Mouse (Mus musculus) liver, embryonic 14.5 days (tissue): Measurements from ENCODE around the gene Mark4. TPM values are rescaled to one million over a fixed set of nuclear protein-coding genes. Genes with fewer than 3 reads are reported as not detected.

Experiments used
- ATAC-seq: fragments of 200-750 bp; cut with Nextera tagmentation; 2 replicates; pipeline ENCODE4 v1.8.0; 2017; ENCODE audit warnings: moderate number of reproducible peaks, mild to moderate bottlenecking, moderate library complexity; ENCODE audit not compliant: insufficient read depth
- DNase-seq, 3 experiments: peaks; one replicate each; pipeline ENCODE4 v3.0.0-alpha.2; 2012 to 2013; ENCODE audit warnings: low read depth in 3 of 3, low spot score in 3 of 3
- H3K27ac ChIP-seq: fragments of 300-500 bp; sonication (generic); 2 replicates; pipeline ENCODE4 v1.5.1; 2014; ENCODE audit warnings: moderate library complexity, mild to moderate bottlenecking, control low read depth, inconsistent platforms
- H3K27me3 ChIP-seq: fragments of 300-500 bp; sonication (generic); 2 replicates; pipeline ENCODE4 v1.6.1; 2014; ENCODE audit warnings: mild to moderate bottlenecking, low read length, moderate library complexity; ENCODE audit not compliant: control insufficient read depth, insufficient read depth
- H3K36me3 ChIP-seq: fragments of 300-500 bp; sonication (generic); replicated peaks from 2 replicates; pipeline ENCODE4 v1.6.1; 2014; ENCODE audit warnings: low read depth; ENCODE audit not compliant: control insufficient read depth, insufficient read depth
- H3K4me1 ChIP-seq, 2 experiments: fragments of 200-500 bp in 1 of 2; fragments of 300-500 bp in 1 of 2; sonication (generic) in 1 of 2; replicated peaks; 2 replicates each; pipeline ENCODE4 v1.6.1; 2012 to 2014; ENCODE audit warnings: antibody characterized with exemption in 1 of 2, inconsistent platforms in 1 of 2, low read length in 1 of 2; ENCODE audit not compliant: control insufficient read depth in 2 of 2, insufficient read depth in 2 of 2
- H3K4me2 ChIP-seq: fragments of 300-500 bp; sonication (generic); 2 replicates; pipeline ENCODE4 v1.6.1; 2014; ENCODE audit warnings: low read depth, mild to moderate bottlenecking, control low read depth, moderate library complexity
- H3K4me3 ChIP-seq, 2 experiments: fragments of 200-500 bp in 1 of 2; fragments of 300-500 bp in 1 of 2; sonication (generic) in 1 of 2; 2 replicates each; pipeline ENCODE4 v1.5.1; 2012 to 2014; ENCODE audit warnings: low read depth in 2 of 2, low read length in 2 of 2, mild to moderate bottlenecking in 2 of 2, control low read depth in 1 of 2, inconsistent platforms in 1 of 2, moderate library complexity in 1 of 2; ENCODE audit not compliant: insufficient read depth in 1 of 2
- H3K9ac ChIP-seq: fragments of 300-500 bp; sonication (generic); replicated peaks from 2 replicates; pipeline ENCODE4 v1.6.1; 2014; ENCODE audit warnings: mild to moderate bottlenecking, control low read depth, moderate library complexity
- H3K9me3 ChIP-seq: fragments of 300-500 bp; sonication (generic); 2 replicates; pipeline ENCODE4 v1.6.1; 2016; ENCODE audit warnings: low read length, mixed read lengths; ENCODE audit not compliant: control insufficient read depth
- CTCF ChIP-seq: IDR thresholded peaks from 2 replicates; pipeline ENCODE4 v1.5.1; 2016; ENCODE audit warnings: antibody characterized with exemption, low read depth, control low read depth
- EP300 ChIP-seq: IDR thresholded peaks from 2 replicates; pipeline ENCODE4 v1.6.1; 2016; ENCODE audit warnings: antibody characterized with exemption, low read depth
- WGBS: fragments of 180-500 bp; shearing (Covaris S2); extraction: QIAGEN DNeasy Blood & Tissue Kit; methylation state at CpG from one replicate; pipeline ENCODE4 v1.1.7; 2014; ENCODE audit not compliant: insufficient replicate concordance; 5-methylcytosine and 5-hydroxymethylcytosine counted together
- polyA plus RNA-seq, 2 experiments: library from polyadenylated mRNA; depleted of rRNA in 1 of 2; stranded (reverse) in 1 of 2; unstranded in 1 of 2; fragments of >200 nt; fragmentation: Nextera tagmentation in 1 of 2; extraction: Ambion mirVana in 1 of 2; gene quantifications; 2 replicates each; pipeline versions ENCODE4 v1.2.1 to v1.2.3; 2012 to 2014

Mark4 gene
- polyA plus RNA-seq, 2 experiments: 0.80 to 2.5 TPM

DNA sequence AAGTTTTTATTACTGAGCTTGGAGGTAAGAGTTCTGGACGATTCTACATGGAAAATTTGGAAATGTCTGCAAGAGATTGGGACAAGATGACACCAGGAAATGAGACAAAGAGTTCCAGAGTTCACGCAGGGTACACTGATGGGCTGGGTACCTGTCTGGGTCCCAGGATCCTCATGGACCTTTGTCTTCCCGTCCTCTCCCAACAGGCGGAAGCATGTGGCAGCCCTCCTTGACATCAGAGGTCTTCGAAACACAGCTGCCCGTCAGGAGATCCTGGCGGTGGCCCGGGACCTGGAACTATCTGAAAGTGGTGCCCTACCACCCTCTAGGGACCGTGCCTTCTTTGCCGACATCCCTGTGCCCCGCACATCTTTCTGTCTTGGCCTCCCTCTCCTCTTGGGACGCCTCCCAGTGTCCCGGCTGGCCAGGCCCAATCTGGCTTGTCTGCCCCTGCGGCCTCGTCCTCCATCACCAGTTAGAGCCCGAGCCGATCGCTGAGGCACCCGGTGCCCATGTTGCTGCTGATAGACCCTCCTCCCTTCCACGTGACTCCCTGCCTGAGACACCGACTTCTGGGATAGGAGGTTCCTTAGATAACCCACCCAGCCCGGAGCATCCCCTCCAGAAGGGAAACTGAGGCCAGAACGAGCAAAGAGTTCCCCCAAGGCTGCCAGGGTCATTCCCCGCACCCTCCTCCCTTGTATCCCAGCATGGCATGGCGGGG lies 36.3 kb upstream of the Mark4 start:
- Histone ChIP-seq H3K9me3 (no peaks in the 10 kb centered on the region), H3K4me3 (no peak overlapping the region), H3K4me2 (no peak overlapping the region), H3K27me3 (no peaks in the 10 kb centered on the region), H3K4me1 (peaks cover 0 to 2% of the 10 kb centered on the region in 2 experiments; a peak in 1 of 4 replicates), H3K27ac (no peak overlapping the region), H3K36me3 (no peaks in the 10 kb centered on the region), H3K9ac (no peak overlapping the region)
- DNase-seq (no peak), ATAC-seq (no peak)
- TF ChIP-seq EP300: no peak
- no peak for TF ChIP-seq CTCF
- 76% methylated on average over 25 of the region's 25 CpGs for WGBS

DNA sequence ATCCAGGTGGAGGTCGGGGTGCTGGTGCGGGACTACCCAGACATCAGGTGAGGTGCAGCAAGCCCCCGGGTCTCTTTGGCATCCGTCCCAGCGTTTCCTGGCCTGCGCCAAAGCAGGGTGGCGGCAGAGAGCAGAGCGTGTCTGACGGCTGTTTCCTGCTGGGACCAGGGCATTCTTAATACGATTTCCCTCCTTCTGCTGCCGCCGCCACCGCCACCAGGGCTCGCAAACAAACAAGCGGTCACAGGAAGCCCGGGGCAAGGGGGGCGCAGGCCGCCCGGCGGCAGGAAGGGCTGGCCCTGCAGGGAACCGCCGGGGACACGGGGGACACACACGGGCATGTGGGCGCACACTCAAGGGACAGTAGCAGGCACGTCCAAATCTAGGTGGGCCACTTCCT lies 33.1 kb upstream of the Mark4 start:
- Histone ChIP-seq H3K9me3 (no peaks in the 10 kb centered on the region), H3K27ac (no peak overlapping the region), H3K9ac (no peak overlapping the region), H3K27me3 (no peaks in the 10 kb centered on the region), H3K4me1 (no peaks in the 10 kb centered on the region; a peak in 1 of 4 replicates), H3K4me3 (no peak overlapping the region), H3K36me3 (no peaks in the 10 kb centered on the region), H3K4me2 (peak overlapping the region; percentile 28; the same call in 1 of the 2 replicates)
- TF ChIP-seq EP300 (no peak), CTCF (peak; percentile 36; the same call in 1 of the 2 replicates)
- DNase-seq: no peak
- no peak for ATAC-seq
- WGBS: 30% methylated on average over 26 of the region's 26 CpGs

DNA sequence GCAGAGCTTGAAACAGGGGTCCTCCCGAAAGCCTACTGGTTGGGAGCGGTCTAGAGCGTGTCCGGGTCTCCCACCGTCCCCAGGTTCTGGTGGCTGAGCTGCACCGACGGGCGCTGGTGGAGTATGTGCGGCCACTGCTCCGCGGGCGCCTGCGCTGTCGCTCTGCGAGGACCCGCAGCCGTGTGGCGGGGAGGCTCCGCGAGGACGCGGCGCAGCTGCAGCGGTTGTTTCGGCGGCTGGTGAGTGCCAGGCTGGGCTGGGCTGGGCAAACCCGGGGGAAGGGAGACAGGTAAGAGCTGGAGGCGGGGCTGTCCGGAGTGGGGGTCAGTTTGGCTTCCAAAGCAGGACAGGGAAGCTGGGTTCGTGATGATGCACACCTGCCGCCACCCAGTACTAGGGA lies 30.9 kb upstream of the Mark4 start:
- H3K4me1 ChIP-seq: no peaks in the 10 kb centered on the region
- no peak overlapping the region for H3K4me2 ChIP-seq
- no peaks in the 10 kb centered on the region for H3K36me3 ChIP-seq
- TF ChIP-seq CTCF (no peak), EP300 (no peak)
- no peak overlapping the region for H3K9ac ChIP-seq
- DNase-seq (no peak), ATAC-seq (no peak)
- H3K27me3 ChIP-seq: no peaks in the 10 kb centered on the region
- no peak overlapping the region for H3K27ac ChIP-seq
- 71% methylated on average over 31 of the region's 31 CpGs for WGBS
- no peaks in the 10 kb centered on the region for H3K9me3 ChIP-seq
- no peak overlapping the region for H3K4me3 ChIP-seq

DNA sequence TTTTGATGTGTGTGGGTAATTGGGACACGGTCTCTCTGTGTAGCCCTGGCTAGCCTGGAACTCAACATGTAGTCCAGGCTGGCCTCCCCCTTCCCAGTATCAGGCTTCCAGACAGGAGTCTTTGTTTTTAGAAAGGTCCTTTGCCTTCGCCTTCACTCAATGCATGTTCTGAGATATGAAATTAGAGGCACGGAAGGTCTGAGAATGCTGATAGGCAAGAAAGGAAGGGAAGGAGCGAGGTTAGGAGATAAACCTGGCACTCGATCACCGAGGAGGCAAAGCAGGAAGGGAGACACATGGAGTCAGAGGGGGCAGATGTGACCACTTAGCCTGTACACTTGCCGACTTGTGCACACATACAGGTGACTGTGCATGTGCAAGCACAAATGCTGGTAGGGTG lies 27.9 kb upstream of the Mark4 start:
- H3K27ac ChIP-seq: no peak overlapping the region
- no peak overlapping the region for H3K9ac ChIP-seq

DNA sequence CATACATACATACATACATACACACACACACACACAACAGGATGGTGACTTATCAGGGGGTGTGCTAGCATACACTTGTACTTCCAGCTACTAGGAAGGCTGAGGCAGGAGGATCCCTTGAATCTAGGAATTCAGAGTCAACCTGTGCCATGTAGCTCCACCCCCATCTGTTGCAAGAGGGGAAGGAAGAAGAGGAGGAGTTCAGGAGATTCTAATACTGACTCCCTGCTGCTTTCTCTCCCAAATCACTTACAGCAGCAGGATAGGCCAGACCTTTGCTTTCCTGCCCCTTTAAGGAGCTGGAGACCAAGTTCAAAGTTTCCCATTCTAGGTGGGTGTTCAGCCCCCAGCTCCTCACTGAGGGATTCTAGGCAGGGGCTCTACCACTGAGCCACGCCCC lies 26.9 kb upstream of the Mark4 start:
- H3K4me3 ChIP-seq: no peak overlapping the region
- DNase-seq (no peak), ATAC-seq (no peak)
- no peak overlapping the region for H3K9ac ChIP-seq
- no peak overlapping the region for H3K4me2 ChIP-seq
- 56% methylated on average over 1 of the region's 1 CpGs for WGBS
- no peak overlapping the region for H3K27ac ChIP-seq
- H3K27me3 ChIP-seq: no peaks in the 10 kb centered on the region
- no peaks in the 10 kb centered on the region for H3K36me3 ChIP-seq
- H3K9me3 ChIP-seq: no peaks in the 10 kb centered on the region
- no peak for TF ChIP-seq CTCF
- no peak for TF ChIP-seq EP300
- no peaks in the 10 kb centered on the region for H3K4me1 ChIP-seq

More for the DNA sequence above, 27.9 kb upstream of the Mark4 start:
- DNase-seq: no peak
- Histone ChIP-seq H3K27me3 (no peaks in the 10 kb centered on the region), H3K4me3 (no peak overlapping the region), H3K36me3 (no peaks in the 10 kb centered on the region), H3K4me1 (no peaks in the 10 kb centered on the region), H3K9me3 (no peaks in the 10 kb centered on the region), H3K4me2 (no peak overlapping the region)
- TF ChIP-seq CTCF: no peak
- ATAC-seq: no peak
- WGBS: 36% methylated on average over 7 of the region's 7 CpGs
